Mouse (Mus musculus) lung, postnatal 0 days (tissue): ENCODE data around the gene Mbtps1.

ENCODE experiments used
- CTCF ChIP-seq: IDR thresholded peaks from 2 replicates; pipeline ENCODE4 v1.5.1; 2016; ENCODE audit warnings: antibody characterized with exemption, mild to moderate bottlenecking
- EP300 ChIP-seq: IDR thresholded peaks from 2 replicates; pipeline ENCODE4 v1.6.1; 2016; ENCODE audit warnings: antibody characterized with exemption, mild to moderate bottlenecking, control low read depth

DNA sequence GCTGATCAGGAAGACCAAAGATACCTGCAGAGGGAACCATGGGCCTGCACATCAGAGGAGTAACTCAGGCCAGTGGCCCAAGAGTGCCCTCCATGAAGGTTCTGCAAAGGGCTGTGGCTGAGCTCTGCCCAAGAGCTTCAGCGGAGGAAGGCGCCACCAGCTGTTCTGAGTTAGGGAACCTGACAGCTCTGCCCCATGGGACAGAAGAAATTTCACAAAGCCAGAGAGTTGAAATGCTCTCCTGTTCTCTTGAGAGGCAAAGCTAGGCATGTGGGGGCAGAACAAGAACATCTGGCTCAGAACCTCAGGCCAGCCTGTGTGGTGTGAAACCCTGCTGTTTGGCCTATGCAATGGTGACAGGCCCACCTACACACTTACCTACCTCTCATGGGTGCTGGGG lies 58.7 kb downstream of the Mbtps1 start:
- TF ChIP-seq CTCF (no peak), EP300 (no peak)
